Mouse (Mus musculus): ENCODE results near the gene Oard1. TPM values are rescaled to one million over a fixed set of nuclear protein-coding genes. Genes with fewer than 3 reads are reported as not detected.

Oard1 gene
- polyA plus RNA-seq, 1 experiment from 2014 or later: 75.0 TPM

- Histone ChIP-seq H3K9me3 (ENCODE audit: control insufficient read depth, low read length) (no peaks in the 10 kb centered on the region), H3K27me3 (ENCODE audit: control insufficient read depth, insufficient read depth, low read length) (no peaks in the 10 kb centered on the region), H3K9ac (ENCODE audit: low read depth, low read length) (no peak overlapping the region), H3K4me1 (replicated peaks; ENCODE audit: control insufficient read depth, insufficient read depth, low read length) (no peaks in the 10 kb centered on the region), H3K27ac (ENCODE audit: low read depth, low read length) (no peak overlapping the region), H3K4me2 (replicated peaks; ENCODE audit: low read depth, low read length) (no peak overlapping the region), H3K36me3 (ENCODE audit: control insufficient read depth, insufficient read depth, low read length) (no peaks in the 10 kb centered on the region), H3K4me3 (ENCODE audit: low read depth, low read length) (no peak overlapping the region)
- DNase-seq (ENCODE audit: low spot score) (no peak), ATAC-seq (ENCODE audit: low FRiP score) (no peak)
- WGBS: 72% methylated on average over 8 of the region's 8 CpGs
These were observed 36.8 kb upstream of the Oard1 start for GRCm38 (mm10) chr17:48372987-48373386.

GRCm38 (mm10) chr17:48376102-48376501 lies 33.7 kb upstream of the Oard1 start:
- H3K27ac ChIP-seq (ENCODE audit: low read depth, low read length): no peak overlapping the region
- no peak overlapping the region for H3K9ac ChIP-seq (ENCODE audit: low read depth, low read length)
- no peaks in the 10 kb centered on the region for H3K9me3 ChIP-seq (ENCODE audit: control insufficient read depth, low read length)
- H3K4me1 ChIP-seq (replicated peaks; ENCODE audit: control insufficient read depth, insufficient read depth, low read length): no peaks in the 10 kb centered on the region
- no peak overlapping the region for H3K4me3 ChIP-seq (ENCODE audit: low read depth, low read length)
- H3K27me3 ChIP-seq (ENCODE audit: control insufficient read depth, insufficient read depth, low read length): no peaks in the 10 kb centered on the region
- no peaks in the 10 kb centered on the region for H3K36me3 ChIP-seq (ENCODE audit: control insufficient read depth, insufficient read depth, low read length)
- no peak overlapping the region for H3K4me2 ChIP-seq (replicated peaks; ENCODE audit: low read depth, low read length)
- ATAC-seq (ENCODE audit: low FRiP score) (no peak), DNase-seq (ENCODE audit: low spot score) (no peak)
- WGBS: 93% methylated on average over 1 of the region's 1 CpGs

GRCm38 (mm10) chr17:48379050-48379449 lies 30.8 kb upstream of the Oard1 start:
- DNase-seq (ENCODE audit: low spot score) (no peak), ATAC-seq (ENCODE audit: low FRiP score) (no peak)
- Histone ChIP-seq H3K4me2 (replicated peaks; ENCODE audit: low read depth, low read length) (no peak overlapping the region), H3K9ac (ENCODE audit: low read depth, low read length) (no peak overlapping the region), H3K36me3 (ENCODE audit: control insufficient read depth, insufficient read depth, low read length) (no peaks in the 10 kb centered on the region), H3K4me3 (ENCODE audit: low read depth, low read length) (no peak overlapping the region), H3K9me3 (ENCODE audit: control insufficient read depth, low read length) (no peaks in the 10 kb centered on the region), H3K4me1 (replicated peaks; ENCODE audit: control insufficient read depth, insufficient read depth, low read length) (no peaks in the 10 kb centered on the region), H3K27me3 (ENCODE audit: control insufficient read depth, insufficient read depth, low read length) (no peaks in the 10 kb centered on the region), H3K27ac (ENCODE audit: low read depth, low read length) (no peak overlapping the region)

- Histone ChIP-seq H3K27me3 (ENCODE audit: control insufficient read depth, insufficient read depth, low read length) (no peaks in the 10 kb centered on the region), H3K9me3 (ENCODE audit: control insufficient read depth, low read length) (no peaks in the 10 kb centered on the region), H3K4me2 (replicated peaks; ENCODE audit: low read depth, low read length) (no peak overlapping the region), H3K27ac (ENCODE audit: low read depth, low read length) (no peak overlapping the region), H3K4me3 (ENCODE audit: low read depth, low read length) (no peak overlapping the region), H3K36me3 (ENCODE audit: control insufficient read depth, insufficient read depth, low read length) (0 out of 2 replicates have a peak, but pooled peaks cover under 1% of the 10 kb centered on the region), H3K4me1 (replicated peaks; ENCODE audit: control insufficient read depth, insufficient read depth, low read length) (no peaks in the 10 kb centered on the region), H3K9ac (ENCODE audit: low read depth, low read length) (no peak overlapping the region)
- DNase-seq (ENCODE audit: low spot score) (no peak), ATAC-seq (ENCODE audit: low FRiP score) (no peak)
- 80% methylated on average over 2 of the region's 2 CpGs for WGBS
These were observed 23.9 kb upstream of the Oard1 start for GRCm38 (mm10) chr17:48385786-48386461.

GRCm38 (mm10) chr17:48388666-48389065 lies 21.1 kb upstream of the Oard1 start:
- WGBS: 89% methylated on average over 2 of the region's 2 CpGs
- Histone ChIP-seq H3K27ac (ENCODE audit: low read depth, low read length) (no peak overlapping the region), H3K4me3 (ENCODE audit: low read depth, low read length) (no peak overlapping the region), H3K4me2 (replicated peaks; ENCODE audit: low read depth, low read length) (no peak overlapping the region), H3K9me3 (ENCODE audit: control insufficient read depth, low read length) (no peaks in the 10 kb centered on the region), H3K9ac (ENCODE audit: low read depth, low read length) (no peak overlapping the region), H3K36me3 (ENCODE audit: control insufficient read depth, insufficient read depth, low read length) (peaks cover 16% of the 10 kb centered on the region), H3K27me3 (ENCODE audit: control insufficient read depth, insufficient read depth, low read length) (no peaks in the 10 kb centered on the region), H3K4me1 (replicated peaks; ENCODE audit: control insufficient read depth, insufficient read depth, low read length) (no peaks in the 10 kb centered on the region)
- DNase-seq (ENCODE audit: low spot score) (no peak), ATAC-seq (ENCODE audit: low FRiP score) (no peak)

GRCm38 (mm10) chr17:48389442-48389841 lies 20.4 kb upstream of the Oard1 start:
- 95% methylated on average over 5 of the region's 5 CpGs for WGBS
- H3K36me3 ChIP-seq (ENCODE audit: control insufficient read depth, insufficient read depth, low read length): peaks cover 18% of the 10 kb centered on the region

GRCm38 (mm10) chr17:48391446-48391845 lies 18.4 kb upstream of the Oard1 start:
- H3K9ac ChIP-seq (ENCODE audit: low read depth, low read length): no peak overlapping the region
- no peaks in the 10 kb centered on the region for H3K9me3 ChIP-seq (ENCODE audit: control insufficient read depth, low read length)
- H3K27ac ChIP-seq (ENCODE audit: low read depth, low read length): no peak overlapping the region
- H3K27me3 ChIP-seq (ENCODE audit: control insufficient read depth, insufficient read depth, low read length): no peaks in the 10 kb centered on the region
- ATAC-seq (ENCODE audit: low FRiP score) (no peak), DNase-seq (ENCODE audit: low spot score) (no peak)
- H3K4me2 ChIP-seq (replicated peaks; ENCODE audit: low read depth, low read length): no peak overlapping the region
- H3K4me1 ChIP-seq (replicated peaks; ENCODE audit: control insufficient read depth, insufficient read depth, low read length): no peaks in the 10 kb centered on the region
- peaks cover 23% of the 10 kb centered on the region for H3K36me3 ChIP-seq (ENCODE audit: control insufficient read depth, insufficient read depth, low read length)
- WGBS: 94% methylated on average over 5 of the region's 5 CpGs
- no peak overlapping the region for H3K4me3 ChIP-seq (ENCODE audit: low read depth, low read length)

More at GRCm38 (mm10) chr17:48389442-48389841, 20.4 kb upstream of the Oard1 start:
- ATAC-seq (ENCODE audit: low FRiP score): no peak
- no peaks in the 10 kb centered on the region for H3K27me3 ChIP-seq (ENCODE audit: control insufficient read depth, insufficient read depth, low read length)
- no peaks in the 10 kb centered on the region for H3K9me3 ChIP-seq (ENCODE audit: control insufficient read depth, low read length)
- H3K4me1 ChIP-seq (replicated peaks; ENCODE audit: control insufficient read depth, insufficient read depth, low read length): no peaks in the 10 kb centered on the region
- no peak overlapping the region for H3K4me3 ChIP-seq (ENCODE audit: low read depth, low read length)
- DNase-seq (ENCODE audit: low spot score): no peak
- no peak overlapping the region for H3K27ac ChIP-seq (ENCODE audit: low read depth, low read length)
- no peak overlapping the region for H3K4me2 ChIP-seq (replicated peaks; ENCODE audit: low read depth, low read length)
- H3K9ac ChIP-seq (ENCODE audit: low read depth, low read length): no peak overlapping the region

- Histone ChIP-seq H3K27ac (ENCODE audit: low read depth, low read length) (no peak overlapping the region), H3K4me1 (replicated peaks; ENCODE audit: control insufficient read depth, insufficient read depth, low read length) (no peaks in the 10 kb centered on the region), H3K9ac (ENCODE audit: low read depth, low read length) (no peak overlapping the region), H3K9me3 (ENCODE audit: control insufficient read depth, low read length) (no peaks in the 10 kb centered on the region), H3K4me3 (ENCODE audit: low read depth, low read length) (no peak overlapping the region), H3K36me3 (ENCODE audit: control insufficient read depth, insufficient read depth, low read length) (peaks cover 23% of the 10 kb centered on the region), H3K4me2 (replicated peaks; ENCODE audit: low read depth, low read length) (no peak overlapping the region), H3K27me3 (ENCODE audit: control insufficient read depth, insufficient read depth, low read length) (no peaks in the 10 kb centered on the region)
- 95% methylated on average over 3 of the region's 3 CpGs for WGBS
- ATAC-seq (ENCODE audit: low FRiP score) (no peak), DNase-seq (ENCODE audit: low spot score) (no peak)
These were observed 17.2 kb upstream of the Oard1 start for GRCm38 (mm10) chr17:48392616-48393015.

GRCm38 (mm10) chr17:48401710-48402109 lies 8.1 kb upstream of the Oard1 start:
- H3K4me2 ChIP-seq (replicated peaks; ENCODE audit: low read depth, low read length): no peak overlapping the region
- H3K9ac ChIP-seq (ENCODE audit: low read depth, low read length): no peak overlapping the region
- no peak overlapping the region for H3K4me3 ChIP-seq (ENCODE audit: low read depth, low read length)
- WGBS: 82% methylated on average over 4 of the region's 4 CpGs
- no peak overlapping the region for H3K27ac ChIP-seq (ENCODE audit: low read depth, low read length)
- H3K9me3 ChIP-seq (ENCODE audit: control insufficient read depth, low read length): no peaks in the 10 kb centered on the region
- ATAC-seq (ENCODE audit: low FRiP score) (no peak), DNase-seq (ENCODE audit: low spot score) (no peak)
- H3K36me3 ChIP-seq (ENCODE audit: control insufficient read depth, insufficient read depth, low read length): peaks cover 4% of the 10 kb centered on the region; the same call in 1 of the 2 replicates
- no peaks in the 10 kb centered on the region for H3K4me1 ChIP-seq (replicated peaks; ENCODE audit: control insufficient read depth, insufficient read depth, low read length)
- H3K27me3 ChIP-seq (ENCODE audit: control insufficient read depth, insufficient read depth, low read length): no peaks in the 10 kb centered on the region

All from hindbrain, embryonic 11.5 days (tissue).